Mouse (Mus musculus) testis, postnatal 10 days (tissue): ENCODE results near the gene Tnfaip2.
A peak's percentile ranks its signal among the peaks of the same experiment; 100 is the strongest.

Source experiments
- DNase-seq: peaks from one replicate; pipeline ENCODE4 v3.0.0; 2021; ENCODE audit warnings: low spot score

The Tnfaip2 gene

DNA sequence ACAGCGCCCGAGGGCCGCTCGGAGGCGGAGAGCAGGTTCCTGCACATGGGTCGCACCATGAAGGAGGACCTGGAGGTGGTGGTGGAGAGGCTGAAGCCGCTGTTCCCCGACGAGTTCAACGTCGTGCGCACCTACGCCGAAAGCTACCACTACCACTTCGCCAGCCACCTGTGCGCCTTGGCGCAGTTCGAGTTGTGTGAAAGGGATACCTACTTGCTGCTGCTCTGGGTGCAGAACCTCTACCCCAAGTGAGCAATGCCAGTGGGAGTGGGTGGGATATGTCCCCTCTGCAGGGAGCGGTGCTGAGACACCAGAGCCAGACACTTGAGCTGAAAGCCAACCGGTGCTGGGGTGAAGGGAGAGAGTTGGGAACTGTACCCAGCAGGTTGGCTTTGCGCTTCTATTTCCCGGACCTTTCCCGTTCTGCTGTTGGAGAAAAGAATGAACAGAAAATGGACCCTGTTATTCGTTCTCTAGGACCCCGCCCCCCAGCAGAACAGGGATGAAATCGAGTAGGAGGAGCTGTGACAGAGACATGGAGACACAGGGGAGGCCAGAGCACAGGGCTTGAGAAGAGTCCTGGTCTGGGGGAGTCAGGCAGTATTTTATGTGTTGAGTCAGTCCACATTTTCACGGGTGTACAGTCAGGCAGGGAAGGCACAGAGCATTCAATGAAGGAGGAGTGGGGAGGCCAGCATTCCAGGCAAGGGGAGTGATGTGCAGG, 3.8 kb downstream of the Tnfaip2 start:
- no peak for DNase-seq

DNA sequence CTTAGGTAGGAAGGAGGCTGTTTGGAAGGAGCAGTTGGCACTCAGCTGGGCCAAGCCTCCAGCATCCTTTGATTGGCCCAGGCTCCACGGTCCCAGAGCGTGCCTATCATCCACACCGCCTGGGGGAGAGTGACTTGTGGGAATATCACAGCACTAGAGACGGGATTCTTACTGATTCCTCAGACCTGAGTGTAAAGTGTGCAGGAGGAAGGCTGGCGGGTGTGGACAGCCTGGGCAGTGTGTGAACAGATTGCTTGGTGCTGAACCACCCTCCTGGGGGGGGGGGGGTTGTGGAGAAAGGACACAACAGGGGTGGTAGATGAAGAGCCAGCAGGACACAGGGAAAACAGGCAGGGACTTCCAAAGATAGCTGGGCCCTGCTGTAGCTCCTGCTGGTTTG, 4.5 kb downstream of the Tnfaip2 start:
- no peak for DNase-seq

DNA sequence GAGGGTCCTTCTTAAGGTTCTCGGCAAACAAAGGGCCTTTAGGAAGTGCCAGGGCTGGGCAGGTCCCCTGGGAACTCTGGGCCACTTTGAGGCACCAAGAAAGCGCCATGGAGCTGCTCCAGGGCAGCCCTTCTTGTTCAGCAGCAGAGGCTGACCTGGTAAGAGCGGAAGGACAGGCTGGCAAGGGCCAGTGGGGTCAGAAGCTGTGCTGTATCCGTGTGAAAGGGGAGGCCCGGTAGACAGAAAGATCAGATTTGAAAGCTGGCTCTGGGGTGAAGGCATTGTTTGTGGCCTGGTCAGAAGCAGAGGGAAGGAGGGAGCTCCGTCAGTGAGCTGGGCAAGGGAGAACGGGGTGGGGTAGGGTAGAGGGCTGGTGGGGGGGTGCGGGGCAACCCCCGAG, 5.1 kb downstream of the Tnfaip2 start:
- DNase-seq = no peak

DNA sequence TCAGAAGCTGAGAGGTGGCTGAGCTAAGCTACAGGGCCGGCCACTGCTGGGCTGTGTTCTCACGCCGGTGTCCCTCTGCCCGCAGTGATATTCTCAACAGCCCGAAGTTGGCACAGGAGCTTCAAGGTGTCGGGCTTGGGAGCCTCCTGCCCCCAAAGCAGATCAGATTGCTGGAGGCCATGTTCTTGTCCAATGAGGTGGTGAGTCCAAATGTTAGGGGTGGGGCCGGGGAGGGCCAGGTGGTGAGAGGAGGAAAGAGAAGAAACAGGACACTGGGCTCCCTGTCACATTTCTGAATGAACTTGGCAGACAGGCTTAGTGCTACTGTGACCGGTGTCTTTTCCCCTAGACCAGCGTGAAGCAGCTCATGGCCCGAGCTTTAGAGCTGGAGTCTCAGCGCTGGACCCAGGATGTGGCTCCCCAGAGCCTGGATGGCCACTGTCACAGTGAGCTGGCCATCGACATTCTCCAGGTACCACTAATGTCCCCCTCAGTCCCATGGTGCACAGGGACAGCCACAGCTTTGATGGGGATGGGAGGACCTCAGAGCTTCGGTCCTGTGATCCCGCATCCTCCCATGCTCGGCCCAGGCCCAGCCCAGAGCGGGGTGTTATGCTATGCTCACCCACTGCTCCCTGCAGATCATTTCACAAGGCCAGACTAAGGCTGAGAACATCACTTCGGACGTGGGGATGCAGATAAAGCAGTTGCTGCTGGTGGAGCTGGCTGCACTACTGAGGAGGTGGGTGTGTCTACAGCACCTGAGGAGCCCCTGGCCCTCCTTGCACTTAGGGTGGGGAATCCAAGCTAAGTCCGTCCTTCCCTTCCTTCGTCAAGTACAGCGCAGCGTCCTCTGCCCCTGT, 5.9 kb downstream of the Tnfaip2 start:
- DNase-seq = no peak

DNA sequence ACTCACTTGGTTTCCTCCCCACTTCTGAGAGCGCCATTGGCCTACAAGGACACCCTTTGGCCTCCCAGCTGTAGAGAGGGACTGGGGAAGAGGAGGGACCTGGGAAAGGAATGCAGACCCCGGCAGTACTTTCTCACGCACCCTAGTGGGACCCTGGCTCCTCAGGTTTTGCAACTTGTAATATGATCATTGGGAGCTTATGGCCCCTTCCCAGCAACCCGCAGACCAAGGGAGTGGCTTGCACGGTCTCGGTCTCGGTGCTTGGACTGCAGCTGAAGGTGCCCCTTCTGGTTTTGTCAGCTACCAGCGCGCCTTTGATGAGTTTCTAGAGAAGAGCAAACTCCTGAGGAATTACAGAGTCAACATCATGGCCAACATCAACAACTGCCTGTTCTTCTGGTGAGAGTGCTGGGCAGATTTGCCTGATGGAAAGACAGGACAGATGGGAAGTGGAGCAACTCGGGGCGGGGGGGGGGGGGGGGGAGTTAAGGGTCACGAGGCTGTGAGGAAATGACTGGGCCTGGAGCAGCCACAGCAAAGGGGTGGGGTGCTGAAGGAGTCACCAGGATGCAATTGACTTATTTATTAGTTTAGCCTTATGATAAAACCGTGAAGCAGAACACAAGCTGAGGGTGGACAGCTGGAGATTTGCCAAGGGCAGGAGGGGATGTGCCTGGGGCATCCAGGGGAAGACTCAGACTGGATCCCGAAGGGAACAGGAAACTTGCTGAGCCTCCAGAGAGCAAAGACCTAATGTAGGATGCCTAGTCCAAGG, 6.8 kb downstream of the Tnfaip2 start:
- DNase-seq = no peak

DNA sequence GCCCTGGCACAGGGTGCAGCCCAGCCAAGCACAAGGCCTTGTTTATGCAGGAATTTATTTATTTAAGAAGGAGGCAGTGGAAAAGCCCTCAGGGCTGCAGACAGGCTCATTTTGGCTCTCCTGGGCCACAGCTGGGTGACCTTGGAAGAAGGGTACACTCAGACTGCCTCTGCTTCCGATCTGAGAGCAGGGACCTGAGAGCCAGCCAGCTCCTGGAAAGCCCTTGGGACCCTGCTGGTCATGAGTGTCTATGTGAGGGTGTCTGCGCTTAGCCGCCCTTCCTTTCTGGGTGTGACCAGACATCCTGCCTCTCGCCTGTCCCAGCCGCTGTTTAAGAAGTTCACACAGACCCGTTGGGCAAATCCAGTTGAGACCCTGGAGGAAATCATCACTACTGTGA, 8.1 kb downstream of the Tnfaip2 start:
- no peak for DNase-seq

DNA sequence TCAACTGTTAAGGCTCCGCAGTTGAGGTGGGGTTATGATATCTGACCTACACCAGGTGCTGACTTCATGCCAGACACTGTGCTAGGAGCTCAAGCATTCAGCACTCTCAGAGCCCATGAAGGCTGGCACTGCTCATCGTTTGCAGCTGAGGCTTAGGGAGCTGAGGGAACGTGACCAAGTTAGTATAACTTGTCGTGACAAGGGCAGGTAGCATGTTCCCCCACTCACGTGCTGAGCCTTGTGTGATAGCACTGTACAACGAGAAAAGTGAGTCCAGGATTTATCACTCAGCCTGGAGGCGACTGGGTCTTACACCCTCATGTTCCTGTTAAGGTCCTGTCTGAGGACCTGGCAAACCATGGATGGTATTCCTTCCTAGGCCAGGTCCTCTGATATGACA, 9.3 kb downstream of the Tnfaip2 start:
- no peak for DNase-seq

DNA sequence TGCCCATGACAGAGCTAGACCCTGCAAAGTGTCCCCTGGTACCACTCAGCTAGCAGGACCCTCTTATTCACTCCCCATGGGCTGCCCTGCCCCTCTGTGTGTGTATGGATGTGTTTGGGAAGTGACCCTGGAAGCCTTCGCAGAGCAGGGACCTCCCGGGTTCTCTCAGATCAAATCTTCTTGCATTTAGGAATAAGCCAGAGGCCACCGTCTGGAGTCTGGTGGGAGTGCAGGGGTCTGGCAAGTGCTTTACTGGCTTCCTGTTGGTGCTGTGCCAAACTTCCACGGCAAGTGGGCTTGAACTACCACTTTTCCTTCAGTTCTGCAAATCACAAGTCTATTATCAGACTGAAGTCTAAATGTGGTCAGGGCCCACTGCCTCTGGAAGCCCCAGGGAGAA, 11.8 kb downstream of the Tnfaip2 start:
- DNase-seq = no peak

DNA sequence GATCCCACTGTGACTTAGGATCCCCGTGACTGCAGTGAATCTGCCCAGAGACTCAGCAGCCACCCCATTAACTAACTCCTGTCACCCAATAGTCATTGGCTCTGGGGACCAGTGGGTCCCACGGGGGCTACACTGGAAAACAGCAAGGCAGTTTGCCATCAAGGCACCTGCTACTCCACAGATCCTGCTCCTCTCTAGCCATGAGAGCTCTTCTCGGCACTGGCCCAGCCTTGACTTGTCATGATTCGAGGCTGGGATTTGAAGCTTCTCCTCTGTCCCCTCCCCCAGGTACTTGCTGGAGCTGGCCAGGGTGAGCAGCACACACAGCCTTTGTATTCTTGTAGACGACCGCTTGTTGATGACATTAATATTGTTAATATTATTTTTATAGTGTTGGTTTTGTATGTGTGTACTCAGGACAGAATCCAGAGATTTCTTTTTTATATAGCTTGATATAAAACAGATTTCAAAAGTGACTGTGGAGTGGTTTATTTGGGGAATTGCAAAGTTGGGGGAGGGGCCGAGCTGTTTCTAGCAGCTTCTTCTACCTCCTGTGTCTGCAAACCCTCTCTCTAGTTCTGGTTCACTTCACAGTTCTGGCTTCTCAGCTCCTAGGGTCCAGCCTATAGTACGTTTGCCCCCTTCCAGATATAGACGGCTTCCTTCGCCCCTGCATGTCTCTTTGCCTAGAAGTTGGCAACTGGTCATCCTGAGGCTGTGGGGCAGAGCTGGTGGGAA, 12.4 kb downstream of the Tnfaip2 start:
- no peak for DNase-seq

DNA sequence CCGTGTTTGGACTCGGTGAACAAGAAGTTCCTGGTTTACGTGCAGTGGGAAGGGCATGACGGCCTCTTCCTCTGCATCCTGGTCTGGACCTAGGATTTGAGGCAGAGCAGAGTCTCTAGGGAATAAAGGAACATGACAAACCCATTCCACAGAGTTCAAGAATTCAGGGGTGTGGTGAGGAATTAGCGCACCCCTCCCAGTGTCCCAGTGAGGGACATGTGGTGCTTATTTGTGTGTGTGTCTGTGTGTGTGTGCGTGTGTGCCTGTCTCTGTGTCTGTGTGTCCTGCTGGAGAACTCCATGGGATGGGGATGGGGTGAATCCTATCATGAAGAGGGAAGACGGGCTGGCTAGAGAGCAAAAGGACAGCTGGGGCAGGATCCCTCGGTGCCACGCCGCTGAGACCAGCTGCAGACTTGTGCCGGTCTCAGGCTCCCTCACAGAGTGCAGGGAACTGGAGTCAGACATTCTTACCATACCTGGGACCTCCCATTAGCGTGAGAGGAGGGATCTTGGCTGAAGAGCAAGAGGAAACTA, 13.1 kb downstream of the Tnfaip2 start:
- no peak for DNase-seq

DNA sequence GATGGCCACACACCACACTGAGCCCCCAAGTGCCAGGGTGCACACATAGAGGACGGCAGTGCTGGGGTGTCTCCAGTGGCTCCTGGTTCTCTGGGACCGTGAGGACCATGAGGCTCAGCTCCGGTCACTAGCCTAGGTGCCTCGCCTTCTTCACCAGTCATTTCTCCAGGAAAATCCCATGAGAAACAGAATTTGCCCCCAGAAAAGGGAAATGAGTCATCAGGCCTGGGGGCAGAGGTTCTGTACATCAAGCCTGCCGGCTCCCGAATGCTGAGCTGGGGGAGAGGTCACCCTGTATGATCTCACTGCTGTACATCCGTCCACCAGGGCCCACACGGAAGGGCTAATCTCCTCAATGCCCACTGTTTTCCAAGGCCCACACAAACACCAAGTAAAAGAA, 13.6 kb downstream of the Tnfaip2 start:
- DNase-seq = no peak

DNA sequence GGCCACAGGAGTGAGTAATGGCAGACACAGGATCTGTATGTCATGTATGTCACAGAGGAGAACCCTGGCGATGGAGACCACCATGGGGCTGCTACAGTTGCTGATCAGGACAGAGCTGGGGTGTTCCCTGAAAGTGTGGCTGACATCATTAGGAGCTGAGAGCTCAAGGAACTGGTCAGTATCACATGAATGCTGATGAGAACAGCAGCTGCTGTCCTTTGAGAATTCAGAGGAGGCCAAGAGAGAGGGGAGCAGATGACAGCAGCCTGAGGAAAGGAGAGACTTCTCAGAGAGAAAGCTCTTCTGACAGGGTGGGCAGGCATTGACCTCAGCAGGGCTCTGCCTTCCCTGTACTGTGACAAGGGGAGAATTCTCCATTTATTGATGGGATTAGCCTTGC, 15.5 kb downstream of the Tnfaip2 start:
- DNase-seq = no peak

DNA sequence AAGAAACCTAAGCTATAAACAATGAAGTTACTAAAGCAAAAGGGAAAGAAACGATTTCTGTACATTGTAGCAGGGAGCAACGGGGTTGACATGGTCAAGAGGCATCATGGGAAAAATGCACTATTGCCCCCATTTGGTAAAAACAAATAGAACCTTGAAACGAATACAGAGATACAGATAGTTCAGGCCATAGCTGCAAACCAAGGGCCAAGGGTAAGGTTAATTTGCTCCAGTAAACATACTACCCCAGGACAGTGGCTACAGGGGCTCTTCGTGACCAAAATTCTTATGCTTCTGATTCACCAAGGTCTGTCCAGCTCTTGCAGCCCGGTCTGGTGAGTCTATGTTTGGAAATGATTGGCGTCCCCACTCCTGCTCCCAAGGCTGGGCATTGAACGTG, 21.3 kb downstream of the Tnfaip2 start:
- DNase-seq = no peak

DNA sequence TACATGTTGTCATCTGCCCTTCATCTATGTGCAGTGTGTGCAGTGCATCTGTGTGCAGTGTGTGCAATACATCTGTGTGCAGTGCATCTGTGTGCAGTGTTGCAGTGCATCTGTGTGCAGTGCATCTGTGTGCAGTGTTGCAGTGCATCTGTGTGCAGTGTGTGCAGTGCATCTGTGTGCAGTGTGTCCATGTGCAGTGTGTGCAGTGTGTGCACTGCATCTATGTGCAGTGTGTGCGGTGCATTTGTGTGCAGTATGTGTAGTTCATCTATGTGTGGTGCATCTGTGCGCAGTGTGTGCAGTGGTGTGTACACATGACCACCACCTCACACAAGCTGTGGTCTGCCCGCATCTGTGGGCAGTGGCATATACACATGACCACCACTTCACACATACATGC, 24.1 kb downstream of the Tnfaip2 start:
- no peak for DNase-seq

DNA sequence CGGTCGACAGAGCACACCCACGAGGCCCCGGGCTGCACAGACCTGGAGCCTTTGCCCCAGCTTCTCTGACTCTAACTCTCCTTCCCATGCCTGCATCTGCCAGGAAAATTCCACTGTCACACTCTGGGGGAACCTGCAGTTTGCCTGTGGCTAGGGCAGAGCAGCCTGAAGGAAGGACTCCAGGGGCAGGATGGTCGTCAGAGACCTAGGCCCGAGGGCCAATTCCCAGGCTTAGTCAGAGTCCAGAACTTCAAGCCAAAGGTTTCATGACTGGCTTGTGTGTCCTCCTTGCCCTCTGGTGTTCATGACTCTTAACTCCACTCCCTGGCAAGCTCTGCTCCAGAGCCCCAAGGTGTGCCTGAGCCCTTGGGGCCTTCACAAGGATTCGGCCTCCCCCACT, 25.9 kb downstream of the Tnfaip2 start:
- DNase-seq = no peak

DNA sequence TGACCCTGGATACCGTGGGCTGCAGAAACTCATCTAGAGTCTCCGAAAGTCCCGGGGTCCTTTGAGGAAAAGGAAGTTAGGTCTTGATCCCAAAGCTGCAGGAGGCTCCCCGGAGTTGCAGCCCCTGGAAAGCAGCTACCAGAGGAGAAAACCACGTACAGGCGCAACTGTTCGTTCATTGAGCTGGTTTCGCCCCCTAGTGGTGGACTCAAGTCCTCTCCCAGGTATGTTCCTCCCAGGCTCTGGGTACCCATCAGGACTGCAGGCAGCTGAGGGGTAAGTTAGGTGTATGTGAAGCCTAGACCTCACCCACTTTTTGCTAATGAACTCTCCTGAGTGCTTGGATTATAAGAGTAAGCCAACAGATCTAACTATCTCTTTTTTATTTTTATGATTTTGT, 27.2 kb downstream of the Tnfaip2 start:
- peak; percentile 83 for DNase-seq

DNA sequence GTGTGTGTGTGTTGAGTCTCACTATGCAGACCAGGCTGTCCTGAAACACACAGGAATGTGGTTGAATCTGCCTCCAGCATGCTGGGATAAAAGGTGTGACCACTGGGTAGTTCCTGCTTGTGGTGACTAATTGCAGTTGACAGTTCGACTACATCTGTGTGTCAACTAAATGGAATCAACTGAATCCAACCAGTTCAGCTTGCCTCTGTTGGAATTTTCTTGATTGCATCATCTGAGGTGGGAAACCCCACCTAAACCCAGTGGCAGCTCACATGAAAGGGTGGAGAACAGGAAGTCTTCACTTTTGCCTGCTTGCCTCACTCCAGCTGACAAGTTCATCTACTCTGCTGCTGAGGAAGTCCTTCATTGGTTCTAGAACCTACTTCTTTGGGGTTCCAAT, 28.9 kb downstream of the Tnfaip2 start:
- no peak for DNase-seq

DNA sequence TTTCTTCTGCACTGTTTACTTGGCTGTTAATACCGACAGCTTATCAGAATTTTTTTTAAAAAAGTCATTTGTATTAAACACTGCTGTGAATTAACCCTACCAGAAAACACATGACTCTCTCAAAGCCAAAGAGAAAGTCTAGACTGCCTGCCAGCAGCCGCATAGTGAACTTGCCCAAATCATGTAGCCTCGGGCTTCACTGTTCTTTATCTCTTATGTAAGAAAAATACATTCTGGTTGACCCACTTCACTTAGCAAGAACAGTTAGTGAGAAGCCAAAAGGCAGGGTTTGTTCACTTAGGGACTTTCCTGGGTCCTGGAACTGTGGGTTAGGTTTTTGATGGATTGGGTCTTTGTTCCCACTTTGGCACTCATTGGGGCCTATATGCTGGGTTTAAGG, 29.5 kb downstream of the Tnfaip2 start:
- no peak for DNase-seq

DNA sequence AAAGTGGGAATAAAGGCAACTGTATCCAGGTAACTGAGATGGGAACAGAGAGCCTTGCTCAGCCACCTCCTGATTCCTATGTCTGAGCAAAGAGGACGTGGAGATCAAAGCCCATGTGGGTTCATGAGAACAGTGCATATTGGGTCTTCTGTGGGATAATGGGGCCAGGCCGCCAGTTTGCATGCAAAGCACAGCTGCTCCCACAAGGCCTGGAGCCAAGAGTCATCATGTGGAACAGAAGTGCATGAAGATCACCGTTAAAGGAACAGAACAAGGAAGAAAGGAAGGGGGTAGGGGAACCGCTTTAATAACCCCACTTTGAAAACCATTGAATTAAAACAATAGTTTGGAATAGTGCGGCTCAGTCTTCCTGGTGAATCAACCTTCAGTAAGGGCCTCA, 30.6 kb downstream of the Tnfaip2 start:
- DNase-seq = no peak

DNA sequence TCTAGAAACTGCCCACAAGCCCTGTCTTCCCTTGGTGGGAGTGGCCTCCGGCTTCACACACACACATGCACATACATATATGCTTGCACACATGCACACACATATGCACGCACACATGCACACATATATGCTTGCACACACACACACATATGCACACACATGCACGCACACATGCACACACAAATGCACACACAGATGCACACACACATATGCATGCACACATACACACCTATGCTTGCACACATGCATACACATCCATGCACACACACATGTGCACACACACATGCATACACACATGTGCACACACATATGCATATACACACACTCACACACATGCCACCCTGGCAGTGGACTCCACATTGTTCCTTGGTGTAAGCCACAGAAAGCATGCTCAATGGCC, 32.1 kb downstream of the Tnfaip2 start:
- no peak for DNase-seq

DNA sequence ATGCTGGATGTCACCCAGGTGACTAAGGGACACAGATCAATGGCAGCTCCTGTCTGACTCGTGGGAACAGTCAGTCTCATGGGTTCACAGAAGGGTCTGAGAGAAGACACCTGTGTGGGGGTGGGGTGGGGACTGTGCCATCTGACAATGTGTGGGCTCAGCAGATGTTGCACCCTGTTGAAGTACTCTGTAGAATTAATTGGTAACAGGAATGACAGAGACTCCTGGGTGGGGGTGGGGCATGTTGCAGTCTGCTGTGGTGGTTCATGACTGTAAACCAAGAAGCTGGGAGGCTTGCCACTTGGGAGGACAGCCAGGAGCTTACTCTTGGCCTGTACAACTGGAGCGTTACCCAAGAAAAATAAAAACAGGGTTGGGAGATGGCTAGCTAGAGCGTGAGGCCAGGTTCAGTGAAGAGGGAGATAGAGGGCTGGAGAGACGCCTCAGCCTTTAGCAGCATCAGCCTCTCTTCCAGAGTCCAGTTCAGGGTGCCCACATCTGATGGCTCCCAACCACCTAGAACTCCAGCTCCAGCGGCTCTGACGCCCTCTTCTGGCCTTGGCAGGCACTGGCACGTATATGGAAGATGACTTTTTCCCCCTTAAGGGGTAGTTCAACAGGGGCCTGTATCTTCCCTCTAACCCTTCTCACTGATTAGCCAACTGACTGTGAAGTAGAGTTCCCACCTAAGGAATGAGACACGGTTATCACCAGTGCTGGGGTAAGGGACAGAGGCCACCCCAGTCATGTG, 32.8 kb downstream of the Tnfaip2 start:
- DNase-seq = peak; percentile 72
